Mouse (Mus musculus): Measurements from ENCODE around the gene Ldlrap1. TPM values are rescaled to one million over a fixed set of nuclear protein-coding genes. Genes with fewer than 3 reads are reported as not detected.
"Not testable (repeated sequence)": the region's sequence is repeated elsewhere in the genome, so short reads cannot be mapped to it uniquely, and the experiment has no call there.

The Ldlrap1 gene
- total RNA-seq (2015) (13.8 and 16.0 TPM in 2 replicates), total RNA-seq (2017) (7.6 and 9.6 TPM in 2 replicates)

- ATAC-seq (ENCODE audit: poor library complexity, severe bottlenecking), result peak; percentile 86
Measured at GRCm38 (mm10) chr4:134767426-134768225, at the start of gene Ldlrap1. Ldlrap1 (minus strand) TSS chr4:134768024.

- ATAC-seq (ENCODE audit: poor library complexity, severe bottlenecking), result no peak
Measured at GRCm38 (mm10) chr4:134814229-134814571, 46.4 kb upstream of the Ldlrap1 start.

GRCm38 (mm10) chr4:134813406-134814228 lies 45.8 kb upstream of the Ldlrap1 start:
- ATAC-seq (ENCODE audit: poor library complexity, severe bottlenecking), result no peak

GRCm38 (mm10) chr4:134804765-134805164 lies 36.9 kb upstream of the Ldlrap1 start:
- ATAC-seq (ENCODE audit: poor library complexity, severe bottlenecking), result no peak

- ATAC-seq (ENCODE audit: poor library complexity, severe bottlenecking), result no peak
Measured at GRCm38 (mm10) chr4:134802765-134803164, 34.9 kb upstream of the Ldlrap1 start.

- no peak for ATAC-seq (ENCODE audit: poor library complexity, severe bottlenecking)
Measured at GRCm38 (mm10) chr4:134802155-134802554, 34.3 kb upstream of the Ldlrap1 start.

GRCm38 (mm10) chr4:134800693-134801092 lies 32.9 kb upstream of the Ldlrap1 start:
- ATAC-seq (ENCODE audit: poor library complexity, severe bottlenecking), result no peak

GRCm38 (mm10) chr4:134800098-134800497 lies 32.3 kb upstream of the Ldlrap1 start:
- ATAC-seq (ENCODE audit: poor library complexity, severe bottlenecking), result no peak

- peak; percentile 98 for ATAC-seq (ENCODE audit: poor library complexity, severe bottlenecking)
Measured at GRCm38 (mm10) chr4:134799272-134799671, 31.4 kb upstream of the Ldlrap1 start.

- no peak for ATAC-seq (ENCODE audit: poor library complexity, severe bottlenecking)
Measured at GRCm38 (mm10) chr4:134798861-134799260, 31.0 kb upstream of the Ldlrap1 start.

GRCm38 (mm10) chr4:134797621-134798020 lies 29.8 kb upstream of the Ldlrap1 start:
- ATAC-seq (ENCODE audit: poor library complexity, severe bottlenecking), result no peak

- ATAC-seq (ENCODE audit: poor library complexity, severe bottlenecking), result no peak
Measured at GRCm38 (mm10) chr4:134796581-134797361, 28.9 kb upstream of the Ldlrap1 start.

GRCm38 (mm10) chr4:134795819-134796485 lies 28.1 kb upstream of the Ldlrap1 start:
- ATAC-seq (ENCODE audit: poor library complexity, severe bottlenecking), result no peak

GRCm38 (mm10) chr4:134794959-134795358 lies 27.1 kb upstream of the Ldlrap1 start:
- not testable (repeated sequence) for ATAC-seq (ENCODE audit: poor library complexity, severe bottlenecking)

GRCm38 (mm10) chr4:134793213-134793956 lies 25.6 kb upstream of the Ldlrap1 start:
- ATAC-seq (ENCODE audit: poor library complexity, severe bottlenecking), result peak; percentile 52; the same call in 1 of the 2 replicates

GRCm38 (mm10) chr4:134791731-134792130 lies 23.9 kb upstream of the Ldlrap1 start:
- ATAC-seq (ENCODE audit: poor library complexity, severe bottlenecking), result no peak

- peak; percentile 93 for ATAC-seq (ENCODE audit: poor library complexity, severe bottlenecking)
Measured at GRCm38 (mm10) chr4:134786946-134787345, 19.1 kb upstream of the Ldlrap1 start.

GRCm38 (mm10) chr4:134784701-134785100 lies 16.9 kb upstream of the Ldlrap1 start:
- no peak for ATAC-seq (ENCODE audit: poor library complexity, severe bottlenecking)

- ATAC-seq (ENCODE audit: poor library complexity, severe bottlenecking), result peak; percentile 77
Measured at GRCm38 (mm10) chr4:134779136-134779934, 11.5 kb upstream of the Ldlrap1 start.
